Mouse (Mus musculus) embryonic facial prominence, embryonic 14.5 days (tissue): Measurements from ENCODE around the gene Sod3. TPM values are rescaled to one million over a fixed set of nuclear protein-coding genes. Genes with fewer than 3 reads are reported as not detected.

ENCODE experiments used
- ATAC-seq: fragments of 200-750 bp; cut with Nextera tagmentation; 2 replicates; pipeline ENCODE4 v1.8.0; 2017; ENCODE audit warnings: low read depth, moderate number of reproducible peaks, moderate TSS enrichment
- DNase-seq: peaks from one replicate; pipeline ENCODE4 v3.0.0-alpha.2; 2015; ENCODE audit warnings: low spot score
- H3K27ac ChIP-seq: fragments of 300-500 bp; sonication (generic); replicated peaks from 2 replicates; pipeline ENCODE4 v1.5.1; 2014; ENCODE audit warnings: low read depth, mild to moderate bottlenecking, low read length, moderate library complexity
- H3K27me3 ChIP-seq: fragments of 300-500 bp; sonication (generic); replicated peaks from 2 replicates; pipeline ENCODE4 v1.6.1; 2014; ENCODE audit warnings: low read length; ENCODE audit not compliant: control insufficient read depth, insufficient read depth
- H3K36me3 ChIP-seq: fragments of 300-500 bp; sonication (generic); 2 replicates; pipeline ENCODE4 v1.6.1; 2014; ENCODE audit warnings: low read length, mixed read lengths; ENCODE audit not compliant: control insufficient read depth, insufficient read depth
- H3K4me1 ChIP-seq: fragments of 300-500 bp; sonication (generic); 2 replicates; pipeline ENCODE4 v1.6.1; 2014; ENCODE audit warnings: antibody characterized with exemption, low read length; ENCODE audit not compliant: control insufficient read depth, insufficient read depth
- H3K4me2 ChIP-seq: fragments of 300-500 bp; sonication (generic); 2 replicates; pipeline ENCODE4 v1.6.1; 2014; ENCODE audit warnings: low read depth, mild to moderate bottlenecking, low read length, moderate library complexity, mixed read lengths
- H3K4me3 ChIP-seq: fragments of 300-500 bp; sonication (generic); 2 replicates; pipeline ENCODE4 v1.5.1; 2014; ENCODE audit warnings: low read depth, mild to moderate bottlenecking, low read length
- H3K9ac ChIP-seq: fragments of 300-500 bp; sonication (generic); 2 replicates; pipeline ENCODE4 v1.6.1; 2014; ENCODE audit warnings: low read depth, mild to moderate bottlenecking, low read length, moderate library complexity, mixed read lengths
- H3K9me3 ChIP-seq: fragments of 300-500 bp; sonication (generic); 2 replicates; pipeline ENCODE4 v1.6.1; 2016; ENCODE audit warnings: low read length; ENCODE audit not compliant: control insufficient read depth
- WGBS: fragments of 180-500 bp; shearing (Covaris S2); extraction: QIAGEN DNeasy Blood & Tissue Kit; methylation state at CpG from one replicate; pipeline ENCODE4 v1.1.7; 2014; 5-methylcytosine and 5-hydroxymethylcytosine counted together
- polyA plus RNA-seq: library from polyadenylated mRNA; unstranded; fragments of >200 nt; fragmentation: Nextera tagmentation; extraction: Ambion mirVana; gene quantifications from 2 replicates; pipeline ENCODE4 v1.2.1, GENCODE M21; 2014

Gene Sod3
- polyA plus RNA-seq, 1 experiment from 2014 or later, result 4.7 TPM

- DNase-seq (no peak), ATAC-seq (no peak)
- Histone ChIP-seq H3K27ac (no peak overlapping the region), H3K4me3 (no peak overlapping the region), H3K9me3 (no peaks in the 10 kb centered on the region; the same call in 1 of the 2 replicates), H3K36me3 (no peaks in the 10 kb centered on the region), H3K4me2 (no peak overlapping the region), H3K27me3 (no peaks in the 10 kb centered on the region), H3K9ac (no peak overlapping the region), H3K4me1 (no peaks in the 10 kb centered on the region)
- WGBS, result 71% methylated on average over 7 of the region's 7 CpGs
Observed at GRCm38 (mm10) chr5:52388092-52388749, 24.6 kb downstream of the Sod3 start.

- H3K4me2 ChIP-seq, result no peak overlapping the region
- no peaks in the 10 kb centered on the region for H3K36me3 ChIP-seq
- no peak overlapping the region for H3K9ac ChIP-seq
- 85% methylated on average over 6 of the region's 6 CpGs for WGBS
- H3K4me3 ChIP-seq, result no peak overlapping the region
- no peak overlapping the region for H3K27ac ChIP-seq
- no peaks in the 10 kb centered on the region for H3K4me1 ChIP-seq
- no peaks in the 10 kb centered on the region for H3K27me3 ChIP-seq
- ATAC-seq, result no peak
- DNase-seq, result no peak
- H3K9me3 ChIP-seq, result no peaks in the 10 kb centered on the region; the same call in 1 of the 2 replicates
Observed at GRCm38 (mm10) chr5:52390381-52390780, 26.8 kb downstream of the Sod3 start.

- H3K9ac ChIP-seq, result no peak overlapping the region
- H3K27me3 ChIP-seq, result no peaks in the 10 kb centered on the region
- H3K4me3 ChIP-seq, result no peak overlapping the region
- ATAC-seq (no peak), DNase-seq (no peak)
- 64% methylated on average over 16 of the region's 16 CpGs for WGBS
- H3K4me1 ChIP-seq, result no peaks in the 10 kb centered on the region
- H3K9me3 ChIP-seq, result no peaks in the 10 kb centered on the region; the same call in 1 of the 2 replicates
- H3K4me2 ChIP-seq, result 0 out of 2 replicates have a peak overlapping the region, but pooled peaks have one; percentile 20
- H3K36me3 ChIP-seq, result no peaks in the 10 kb centered on the region
- H3K27ac ChIP-seq, result no peak overlapping the region
Observed at GRCm38 (mm10) chr5:52391471-52391870, 27.9 kb downstream of the Sod3 start.

GRCm38 (mm10) chr5:52393756-52394155 lies 30.2 kb downstream of the Sod3 start:
- H3K4me1 ChIP-seq, result no peaks in the 10 kb centered on the region
- 76% methylated on average over 4 of the region's 4 CpGs for WGBS
- H3K9me3 ChIP-seq, result no peaks in the 10 kb centered on the region; the same call in 1 of the 2 replicates
- no peak overlapping the region for H3K9ac ChIP-seq
- no peak overlapping the region for H3K27ac ChIP-seq
- no peaks in the 10 kb centered on the region for H3K36me3 ChIP-seq
- H3K4me3 ChIP-seq, result no peak overlapping the region
- ATAC-seq (no peak), DNase-seq (no peak)
- H3K4me2 ChIP-seq, result no peak overlapping the region
- H3K27me3 ChIP-seq, result no peaks in the 10 kb centered on the region

GRCm38 (mm10) chr5:52404373-52404772 lies 40.8 kb downstream of the Sod3 start:
- Histone ChIP-seq H3K27ac (no peak overlapping the region), H3K9ac (no peak overlapping the region), H3K36me3 (no peaks in the 10 kb centered on the region), H3K4me3 (no peak overlapping the region), H3K9me3 (no peaks in the 10 kb centered on the region), H3K27me3 (no peaks in the 10 kb centered on the region), H3K4me1 (no peaks in the 10 kb centered on the region), H3K4me2 (no peak overlapping the region)
- WGBS, result 56% methylated on average over 8 of the region's 8 CpGs
- ATAC-seq (no peak), DNase-seq (no peak)

GRCm38 (mm10) chr5:52408668-52409315 lies 45.2 kb downstream of the Sod3 start:
- H3K4me2 ChIP-seq, result no peak overlapping the region
- no peak overlapping the region for H3K27ac ChIP-seq
- no peak overlapping the region for H3K4me3 ChIP-seq
- H3K27me3 ChIP-seq, result no peaks in the 10 kb centered on the region
- peak; percentile 31 for DNase-seq
- H3K9me3 ChIP-seq, result no peaks in the 10 kb centered on the region
- ATAC-seq, result no peak
- no peaks in the 10 kb centered on the region for H3K36me3 ChIP-seq
- H3K4me1 ChIP-seq, result no peaks in the 10 kb centered on the region
- no peak overlapping the region for H3K9ac ChIP-seq
- 68% methylated on average over 7 of the region's 7 CpGs for WGBS

- no peak for DNase-seq
- Histone ChIP-seq H3K4me2 (no peak overlapping the region), H3K4me3 (no peak overlapping the region), H3K27ac (no peak overlapping the region), H3K9me3 (no peaks in the 10 kb centered on the region), H3K36me3 (no peaks in the 10 kb centered on the region), H3K9ac (no peak overlapping the region), H3K4me1 (no peaks in the 10 kb centered on the region), H3K27me3 (no peaks in the 10 kb centered on the region)
- no peak for ATAC-seq
- 85% methylated on average over 12 of the region's 12 CpGs for WGBS
Observed at GRCm38 (mm10) chr5:52410197-52410596, 46.6 kb downstream of the Sod3 start.

- no peak overlapping the region for H3K4me3 ChIP-seq
- DNase-seq (peak; percentile 56), ATAC-seq (no peak)
- H3K9ac ChIP-seq, result no peak overlapping the region
- H3K9me3 ChIP-seq, result no peaks in the 10 kb centered on the region
- H3K27ac ChIP-seq, result no peak overlapping the region
- H3K4me1 ChIP-seq, result no peaks in the 10 kb centered on the region
- 52% methylated on average over 3 of the region's 3 CpGs for WGBS
- H3K4me2 ChIP-seq, result no peak overlapping the region
- no peaks in the 10 kb centered on the region for H3K27me3 ChIP-seq
- H3K36me3 ChIP-seq, result no peaks in the 10 kb centered on the region
Observed at GRCm38 (mm10) chr5:52411567-52411966, 48.0 kb downstream of the Sod3 start.

- DNase-seq (no peak), ATAC-seq (no peak)
- Histone ChIP-seq H3K27me3 (no peaks in the 10 kb centered on the region), H3K4me1 (no peaks in the 10 kb centered on the region), H3K27ac (no peak overlapping the region), H3K9ac (no peak overlapping the region), H3K4me2 (no peak overlapping the region), H3K36me3 (no peaks in the 10 kb centered on the region), H3K9me3 (no peaks in the 10 kb centered on the region), H3K4me3 (no peak overlapping the region)
- WGBS, result 78% methylated on average over 1 of the region's 1 CpGs
Observed at GRCm38 (mm10) chr5:52415193-52415592, 51.6 kb downstream of the Sod3 start.
